Mouse (Mus musculus): ENCODE measurements at regions not wholly inside any gene's neighbourhood (a gene's known extent, or its start where the extent isn't known, plus 50 kb on each side); places are given as distances from the start of the nearest gene placed in this dataset.

- Histone ChIP-seq H3K27ac (ENCODE audit: low read depth) (no peak overlapping the region), H3K9ac (ENCODE audit: low read length) (no peak overlapping the region), H3K36me3 (ENCODE audit: control insufficient read depth, insufficient read depth, low read length) (no peaks in the 10 kb centered on the region), H3K4me2 (ENCODE audit: low read length) (no peak overlapping the region), H3K27me3 (replicated peaks; ENCODE audit: control insufficient read depth, insufficient read depth, low read length) (no peaks in the 10 kb centered on the region), H3K4me3 (ENCODE audit: low read depth, low read length) (no peak overlapping the region), H3K9me3 (ENCODE audit: control insufficient read depth, low read length) (no peaks in the 10 kb centered on the region), H3K4me1 (replicated peaks; ENCODE audit: control insufficient read depth, insufficient read depth, low read length) (no peaks in the 10 kb centered on the region)
- no peak for ATAC-seq (replicated peaks; ENCODE audit: low FRiP score, low TSS enrichment, low read depth)
- 73% methylated on average over 11 of the region's 11 CpGs for WGBS
- DNase-seq (ENCODE audit: low spot score) = no peak
These were observed 74.4 kb downstream of the Ccdc54 start for GRCm38 (mm10) chr16:50516579-50516978.

GRCm38 (mm10) chr16:50515039-50515438 is 75.9 kb downstream of the Ccdc54 start:
- H3K4me2 ChIP-seq (ENCODE audit: low read length) = no peak overlapping the region
- WGBS = 67% methylated on average over 8 of the region's 8 CpGs
- no peaks in the 10 kb centered on the region for H3K4me1 ChIP-seq (replicated peaks; ENCODE audit: control insufficient read depth, insufficient read depth, low read length)
- H3K27ac ChIP-seq (ENCODE audit: low read depth) = no peak overlapping the region
- ATAC-seq (replicated peaks; ENCODE audit: low FRiP score, low TSS enrichment, low read depth) = no peak
- H3K27me3 ChIP-seq (replicated peaks; ENCODE audit: control insufficient read depth, insufficient read depth, low read length) = no peaks in the 10 kb centered on the region
- no peak overlapping the region for H3K4me3 ChIP-seq (ENCODE audit: low read depth, low read length)
- H3K9ac ChIP-seq (ENCODE audit: low read length) = no peak overlapping the region
- DNase-seq (ENCODE audit: low spot score) = no peak
- no peaks in the 10 kb centered on the region for H3K36me3 ChIP-seq (ENCODE audit: control insufficient read depth, insufficient read depth, low read length)
- no peaks in the 10 kb centered on the region for H3K9me3 ChIP-seq (ENCODE audit: control insufficient read depth, low read length)

GRCm38 (mm10) chr16:50512080-50512479 is 78.9 kb downstream of the Ccdc54 start:
- Histone ChIP-seq H3K27me3 (replicated peaks; ENCODE audit: control insufficient read depth, insufficient read depth, low read length) (no peaks in the 10 kb centered on the region), H3K4me1 (replicated peaks; ENCODE audit: control insufficient read depth, insufficient read depth, low read length) (no peaks in the 10 kb centered on the region), H3K27ac (ENCODE audit: low read depth) (no peak overlapping the region), H3K36me3 (ENCODE audit: control insufficient read depth, insufficient read depth, low read length) (no peaks in the 10 kb centered on the region), H3K4me2 (ENCODE audit: low read length) (no peak overlapping the region), H3K4me3 (ENCODE audit: low read depth, low read length) (no peak overlapping the region), H3K9ac (ENCODE audit: low read length) (no peak overlapping the region), H3K9me3 (ENCODE audit: control insufficient read depth, low read length) (no peaks in the 10 kb centered on the region)
- no peak for ATAC-seq (replicated peaks; ENCODE audit: low FRiP score, low TSS enrichment, low read depth)
- no peak for DNase-seq (ENCODE audit: low spot score)
- WGBS = 29% methylated on average over 3 of the region's 3 CpGs

GRCm38 (mm10) chr16:50509529-50509895 is 77.3 kb upstream of the Bbx start:
- Histone ChIP-seq H3K27me3 (replicated peaks; ENCODE audit: control insufficient read depth, insufficient read depth, low read length) (no peaks in the 10 kb centered on the region), H3K4me3 (ENCODE audit: low read depth, low read length) (no peak overlapping the region), H3K9me3 (ENCODE audit: control insufficient read depth, low read length) (no peaks in the 10 kb centered on the region), H3K4me2 (ENCODE audit: low read length) (no peak overlapping the region), H3K36me3 (ENCODE audit: control insufficient read depth, insufficient read depth, low read length) (no peaks in the 10 kb centered on the region), H3K9ac (ENCODE audit: low read length) (no peak overlapping the region), H3K4me1 (replicated peaks; ENCODE audit: control insufficient read depth, insufficient read depth, low read length) (no peaks in the 10 kb centered on the region), H3K27ac (ENCODE audit: low read depth) (no peak overlapping the region)
- DNase-seq (ENCODE audit: low spot score) = no peak
- WGBS = 59% methylated on average over 4 of the region's 4 CpGs
- ATAC-seq (replicated peaks; ENCODE audit: low FRiP score, low TSS enrichment, low read depth) = no peak

- no peak overlapping the region for H3K27ac ChIP-seq (ENCODE audit: low read depth)
- no peak overlapping the region for H3K9ac ChIP-seq (ENCODE audit: low read length)
- no peak overlapping the region for H3K4me3 ChIP-seq (ENCODE audit: low read depth, low read length)
- no peaks in the 10 kb centered on the region for H3K4me1 ChIP-seq (replicated peaks; ENCODE audit: control insufficient read depth, insufficient read depth, low read length)
- no peaks in the 10 kb centered on the region for H3K36me3 ChIP-seq (ENCODE audit: control insufficient read depth, insufficient read depth, low read length)
- no peaks in the 10 kb centered on the region for H3K9me3 ChIP-seq (ENCODE audit: control insufficient read depth, low read length)
- DNase-seq (ENCODE audit: low spot score) = no peak
- H3K4me2 ChIP-seq (ENCODE audit: low read length) = no peak overlapping the region
- ATAC-seq (replicated peaks; ENCODE audit: low FRiP score, low TSS enrichment, low read depth) = no peak
- 65% methylated on average over 14 of the region's 14 CpGs for WGBS
- no peaks in the 10 kb centered on the region for H3K27me3 ChIP-seq (replicated peaks; ENCODE audit: control insufficient read depth, insufficient read depth, low read length)
These were observed 76.7 kb upstream of the Bbx start for GRCm38 (mm10) chr16:50508673-50509528.

GRCm38 (mm10) chr16:50504619-50505018 is 72.4 kb upstream of the Bbx start:
- WGBS = 76% methylated on average over 3 of the region's 3 CpGs
- H3K9ac ChIP-seq (ENCODE audit: low read length) = no peak overlapping the region
- H3K4me1 ChIP-seq (replicated peaks; ENCODE audit: control insufficient read depth, insufficient read depth, low read length) = no peaks in the 10 kb centered on the region
- no peaks in the 10 kb centered on the region for H3K9me3 ChIP-seq (ENCODE audit: control insufficient read depth, low read length)
- ATAC-seq (replicated peaks; ENCODE audit: low FRiP score, low TSS enrichment, low read depth) (no peak), DNase-seq (ENCODE audit: low spot score) (no peak)
- H3K4me2 ChIP-seq (ENCODE audit: low read length) = no peak overlapping the region
- no peaks in the 10 kb centered on the region for H3K27me3 ChIP-seq (replicated peaks; ENCODE audit: control insufficient read depth, insufficient read depth, low read length)
- H3K4me3 ChIP-seq (ENCODE audit: low read depth, low read length) = no peak overlapping the region
- H3K27ac ChIP-seq (ENCODE audit: low read depth) = no peak overlapping the region
- no peaks in the 10 kb centered on the region for H3K36me3 ChIP-seq (ENCODE audit: control insufficient read depth, insufficient read depth, low read length)

- H3K27me3 ChIP-seq (replicated peaks; ENCODE audit: control insufficient read depth, insufficient read depth, low read length) = no peaks in the 10 kb centered on the region
- no peak overlapping the region for H3K9ac ChIP-seq (ENCODE audit: low read length)
- H3K4me3 ChIP-seq (ENCODE audit: low read depth, low read length) = no peak overlapping the region
- H3K9me3 ChIP-seq (ENCODE audit: control insufficient read depth, low read length) = no peaks in the 10 kb centered on the region
- no peaks in the 10 kb centered on the region for H3K36me3 ChIP-seq (ENCODE audit: control insufficient read depth, insufficient read depth, low read length)
- no peak overlapping the region for H3K4me2 ChIP-seq (ENCODE audit: low read length)
- DNase-seq (ENCODE audit: low spot score) (no peak), ATAC-seq (replicated peaks; ENCODE audit: low FRiP score, low TSS enrichment, low read depth) (no peak)
- no peak overlapping the region for H3K27ac ChIP-seq (ENCODE audit: low read depth)
- WGBS = 61% methylated on average over 7 of the region's 7 CpGs
- H3K4me1 ChIP-seq (replicated peaks; ENCODE audit: control insufficient read depth, insufficient read depth, low read length) = no peaks in the 10 kb centered on the region
These were observed 66.7 kb upstream of the Bbx start for GRCm38 (mm10) chr16:50498909-50499308.

- DNase-seq (ENCODE audit: low spot score) = no peak
- H3K27ac ChIP-seq (ENCODE audit: low read depth) = no peak overlapping the region
- H3K9me3 ChIP-seq (ENCODE audit: control insufficient read depth, low read length) = no peaks in the 10 kb centered on the region
- WGBS = 93% methylated on average over 2 of the region's 2 CpGs
- no peaks in the 10 kb centered on the region for H3K36me3 ChIP-seq (ENCODE audit: control insufficient read depth, insufficient read depth, low read length)
- no peak for ATAC-seq (replicated peaks; ENCODE audit: low FRiP score, low TSS enrichment, low read depth)
- H3K4me2 ChIP-seq (ENCODE audit: low read length) = no peak overlapping the region
- no peaks in the 10 kb centered on the region for H3K27me3 ChIP-seq (replicated peaks; ENCODE audit: control insufficient read depth, insufficient read depth, low read length)
- H3K9ac ChIP-seq (ENCODE audit: low read length) = no peak overlapping the region
- H3K4me1 ChIP-seq (replicated peaks; ENCODE audit: control insufficient read depth, insufficient read depth, low read length) = no peaks in the 10 kb centered on the region
- no peak overlapping the region for H3K4me3 ChIP-seq (ENCODE audit: low read depth, low read length)
These were observed 61.5 kb upstream of the Bbx start for GRCm38 (mm10) chr16:50493662-50494061.

- DNase-seq (ENCODE audit: low spot score) (no peak), ATAC-seq (replicated peaks; ENCODE audit: low FRiP score, low TSS enrichment, low read depth) (no peak)
- H3K9ac ChIP-seq (ENCODE audit: low read length) = no peak overlapping the region
- no peaks in the 10 kb centered on the region for H3K27me3 ChIP-seq (replicated peaks; ENCODE audit: control insufficient read depth, insufficient read depth, low read length)
- H3K36me3 ChIP-seq (ENCODE audit: control insufficient read depth, insufficient read depth, low read length) = no peaks in the 10 kb centered on the region
- H3K4me1 ChIP-seq (replicated peaks; ENCODE audit: control insufficient read depth, insufficient read depth, low read length) = no peaks in the 10 kb centered on the region
- WGBS = 85% methylated on average over 6 of the region's 6 CpGs
- no peaks in the 10 kb centered on the region for H3K9me3 ChIP-seq (ENCODE audit: control insufficient read depth, low read length)
- no peak overlapping the region for H3K27ac ChIP-seq (ENCODE audit: low read depth)
- H3K4me3 ChIP-seq (ENCODE audit: low read depth, low read length) = no peak overlapping the region
- no peak overlapping the region for H3K4me2 ChIP-seq (ENCODE audit: low read length)
These were observed 57.1 kb upstream of the Bbx start for GRCm38 (mm10) chr16:50489244-50489643.

Data from intestine, embryonic 14.5 days (tissue).